Mouse (Mus musculus) hindbrain, embryonic 12.5 days (tissue): ENCODE data around the gene Tspan5. TPM values are rescaled to one million over a fixed set of nuclear protein-coding genes. Genes with fewer than 3 reads are reported as not detected.

Experiments used
- ATAC-seq: fragments of 200-750 bp; cut with Nextera tagmentation; 2 replicates; pipeline ENCODE4 v1.8.0; 2017; ENCODE audit warnings: moderate TSS enrichment; ENCODE audit not compliant: low FRiP score
- H3K27ac ChIP-seq: fragments of 300-500 bp; sonication (generic); 2 replicates; pipeline ENCODE4 v1.5.1; 2016; ENCODE audit warnings: mild to moderate bottlenecking
- H3K27me3 ChIP-seq: fragments of 300-500 bp; sonication (generic); 2 replicates; pipeline ENCODE4 v1.6.1; 2016; ENCODE audit warnings: mild to moderate bottlenecking
- H3K36me3 ChIP-seq: fragments of 300-500 bp; sonication (generic); 2 replicates; pipeline ENCODE4 v1.6.1; 2016; ENCODE audit warnings: mild to moderate bottlenecking
- H3K4me1 ChIP-seq: fragments of 300-500 bp; sonication (generic); 2 replicates; pipeline ENCODE4 v1.6.1; 2016
- H3K4me2 ChIP-seq: fragments of 300-500 bp; sonication (generic); replicated peaks from 2 replicates; pipeline ENCODE4 v1.6.1; 2016; ENCODE audit warnings: mild to moderate bottlenecking
- H3K4me3 ChIP-seq: fragments of 300-500 bp; sonication (generic); 2 replicates; pipeline ENCODE4 v1.5.1; 2016; ENCODE audit warnings: mild to moderate bottlenecking
- H3K9ac ChIP-seq: fragments of 300-500 bp; sonication (generic); 2 replicates; pipeline ENCODE4 v1.6.1; 2016; ENCODE audit warnings: mild to moderate bottlenecking, moderate library complexity
- H3K9me3 ChIP-seq: fragments of 300-500 bp; sonication (generic); replicated peaks from 2 replicates; pipeline ENCODE4 v1.6.1; 2016; ENCODE audit warnings: mild to moderate bottlenecking
- WGBS: fragments of 180-500 bp; shearing (Covaris S2); methylation state at CpG from one replicate; pipeline ENCODE4 v1.1.7; 2016; 5-methylcytosine and 5-hydroxymethylcytosine counted together
- polyA plus RNA-seq: library from polyadenylated mRNA; unstranded; fragments of >200 nt; fragmentation: Nextera tagmentation; extraction: Ambion mirVana; gene quantifications from 2 replicates; pipeline ENCODE4 v1.2.1, GENCODE M21; 2016

Tspan5 gene
- polyA plus RNA-seq, 1 experiment from 2014 or later = 74.6 TPM

- Histone ChIP-seq H3K27ac (peak overlapping the region; percentile 55), H3K4me1 (peaks cover 78% of the 10 kb centered on the region), H3K4me2 (no peak overlapping the region), H3K27me3 (no peaks in the 10 kb centered on the region), H3K9ac (no peak overlapping the region), H3K36me3 (no peaks in the 10 kb centered on the region), H3K4me3 (no peak overlapping the region), H3K9me3 (no peaks in the 10 kb centered on the region)
- 24% methylated on average over 5 of the region's 5 CpGs for WGBS
- peak; percentile 66 for ATAC-seq
These were observed 80.0 kb downstream of the Tspan5 start for GRCm38 (mm10) chr3:138821886-138822445.

- H3K4me1 ChIP-seq = peaks cover 71% of the 10 kb centered on the region
- no peaks in the 10 kb centered on the region for H3K27me3 ChIP-seq
- peak overlapping the region; percentile 35 for H3K27ac ChIP-seq
- peak; percentile 35; the same call in 1 of the 2 replicates for ATAC-seq
- no peak overlapping the region for H3K4me3 ChIP-seq
- no peaks in the 10 kb centered on the region for H3K36me3 ChIP-seq
- no peak overlapping the region for H3K4me2 ChIP-seq
- WGBS = 39% methylated on average over 9 of the region's 9 CpGs
- no peak overlapping the region for H3K9ac ChIP-seq
- H3K9me3 ChIP-seq = no peaks in the 10 kb centered on the region
These were observed 81.9 kb downstream of the Tspan5 start for GRCm38 (mm10) chr3:138823857-138824256.

- Histone ChIP-seq H3K4me1 (peaks cover 61% of the 10 kb centered on the region), H3K9me3 (no peaks in the 10 kb centered on the region), H3K36me3 (no peaks in the 10 kb centered on the region), H3K9ac (no peak overlapping the region), H3K27me3 (no peaks in the 10 kb centered on the region), H3K4me2 (no peak overlapping the region), H3K4me3 (no peak overlapping the region), H3K27ac (no peak overlapping the region)
- WGBS = 74% methylated on average over 6 of the region's 6 CpGs
- ATAC-seq = no peak
These were observed 83.3 kb downstream of the Tspan5 start for GRCm38 (mm10) chr3:138825296-138825695.

GRCm38 (mm10) chr3:138826243-138826800, 84.3 kb downstream of the Tspan5 start:
- Histone ChIP-seq H3K4me3 (no peak overlapping the region), H3K9ac (no peak overlapping the region), H3K4me1 (peaks cover 51% of the 10 kb centered on the region), H3K36me3 (no peaks in the 10 kb centered on the region), H3K27ac (no peak overlapping the region), H3K9me3 (no peaks in the 10 kb centered on the region), H3K27me3 (no peaks in the 10 kb centered on the region), H3K4me2 (no peak overlapping the region)
- ATAC-seq = no peak
- WGBS = 56% methylated on average over 8 of the region's 8 CpGs

- ATAC-seq = no peak
- Histone ChIP-seq H3K27ac (no peak overlapping the region), H3K4me2 (no peak overlapping the region), H3K36me3 (no peaks in the 10 kb centered on the region), H3K9me3 (no peaks in the 10 kb centered on the region), H3K9ac (no peak overlapping the region), H3K27me3 (no peaks in the 10 kb centered on the region), H3K4me3 (no peak overlapping the region), H3K4me1 (0 out of 2 replicates have a peak, but pooled peaks cover 2% of the 10 kb centered on the region)
- WGBS = 85% methylated on average over 9 of the region's 9 CpGs
These were observed 91.0 kb downstream of the Tspan5 start for GRCm38 (mm10) chr3:138832827-138833517.

- Histone ChIP-seq H3K27me3 (no peaks in the 10 kb centered on the region), H3K9me3 (no peaks in the 10 kb centered on the region), H3K4me2 (no peak overlapping the region), H3K27ac (no peak overlapping the region), H3K4me1 (peaks cover 8% of the 10 kb centered on the region; the same call in 1 of the 2 replicates), H3K9ac (no peak overlapping the region), H3K4me3 (no peak overlapping the region), H3K36me3 (no peaks in the 10 kb centered on the region)
- 90% methylated on average over 11 of the region's 11 CpGs for WGBS
- ATAC-seq = no peak
These were observed 92.2 kb downstream of the Tspan5 start for GRCm38 (mm10) chr3:138834174-138834573.

- Histone ChIP-seq H3K36me3 (no peaks in the 10 kb centered on the region), H3K4me2 (no peak overlapping the region), H3K4me3 (no peak overlapping the region), H3K27me3 (no peaks in the 10 kb centered on the region), H3K9ac (no peak overlapping the region), H3K4me1 (peaks cover 23% of the 10 kb centered on the region; the same call in 1 of the 2 replicates), H3K9me3 (no peaks in the 10 kb centered on the region), H3K27ac (no peak overlapping the region)
- ATAC-seq = no peak
- 77% methylated on average over 5 of the region's 5 CpGs for WGBS
These were observed 94.9 kb downstream of the Tspan5 start for GRCm38 (mm10) chr3:138836937-138837336.

GRCm38 (mm10) chr3:138837651-138838050, 95.7 kb downstream of the Tspan5 start:
- Histone ChIP-seq H3K9ac (no peak overlapping the region), H3K4me3 (no peak overlapping the region), H3K4me1 (peaks cover 23% of the 10 kb centered on the region; the same call in 1 of the 2 replicates), H3K36me3 (no peaks in the 10 kb centered on the region), H3K4me2 (no peak overlapping the region), H3K27ac (no peak overlapping the region; the same call in 1 of the 2 replicates), H3K9me3 (no peaks in the 10 kb centered on the region), H3K27me3 (no peaks in the 10 kb centered on the region)
- 83% methylated on average over 6 of the region's 6 CpGs for WGBS
- no peak for ATAC-seq

GRCm38 (mm10) chr3:138839656-138840055, 97.7 kb downstream of the Tspan5 start:
- no peak overlapping the region for H3K27ac ChIP-seq
- no peaks in the 10 kb centered on the region for H3K27me3 ChIP-seq
- no peak for ATAC-seq
- H3K9me3 ChIP-seq = no peaks in the 10 kb centered on the region
- no peak overlapping the region for H3K9ac ChIP-seq
- H3K4me2 ChIP-seq = no peak overlapping the region
- peaks cover 31% of the 10 kb centered on the region; the same call in 1 of the 2 replicates for H3K4me1 ChIP-seq
- H3K4me3 ChIP-seq = no peak overlapping the region
- no peaks in the 10 kb centered on the region for H3K36me3 ChIP-seq
- WGBS = 84% methylated on average over 6 of the region's 6 CpGs

- Histone ChIP-seq H3K36me3 (no peaks in the 10 kb centered on the region), H3K9ac (no peak overlapping the region), H3K27me3 (no peaks in the 10 kb centered on the region), H3K4me2 (no peak overlapping the region), H3K27ac (no peak overlapping the region), H3K9me3 (no peaks in the 10 kb centered on the region), H3K4me3 (no peak overlapping the region), H3K4me1 (peaks cover 31% of the 10 kb centered on the region; the same call in 1 of the 2 replicates)
- no peak for ATAC-seq
- 67% methylated on average over 5 of the region's 5 CpGs for WGBS
These were observed 99.3 kb downstream of the Tspan5 start for GRCm38 (mm10) chr3:138841288-138841687.

- WGBS = 48% methylated on average over 2 of the region's 2 CpGs
- ATAC-seq = no peak
- H3K4me1 ChIP-seq = peaks cover 28% of the 10 kb centered on the region; the same call in 1 of the 2 replicates
These were observed 101.2 kb downstream of the Tspan5 start for GRCm38 (mm10) chr3:138843180-138843579.

GRCm38 (mm10) chr3:138843641-138844040, 101.6 kb downstream of the Tspan5 start:
- H3K27me3 ChIP-seq = no peaks in the 10 kb centered on the region
- no peak overlapping the region for H3K27ac ChIP-seq
- no peak overlapping the region; the same call in 1 of the 2 replicates for H3K9ac ChIP-seq
- no peak for ATAC-seq
- H3K4me1 ChIP-seq = peaks cover 27% of the 10 kb centered on the region; the same call in 1 of the 2 replicates
- H3K36me3 ChIP-seq = no peaks in the 10 kb centered on the region
- H3K4me2 ChIP-seq = no peak overlapping the region
- 94% methylated on average over 5 of the region's 5 CpGs for WGBS
- H3K4me3 ChIP-seq = no peak overlapping the region
- no peaks in the 10 kb centered on the region for H3K9me3 ChIP-seq

More at GRCm38 (mm10) chr3:138843180-138843579, 101.2 kb downstream of the Tspan5 start:
- Histone ChIP-seq H3K9ac (no peak overlapping the region; the same call in 1 of the 2 replicates), H3K36me3 (no peaks in the 10 kb centered on the region), H3K27me3 (no peaks in the 10 kb centered on the region), H3K4me2 (no peak overlapping the region), H3K27ac (no peak overlapping the region), H3K9me3 (no peaks in the 10 kb centered on the region), H3K4me3 (no peak overlapping the region)
